Mouse (Mus musculus) spleen, adult 2 months (tissue): ENCODE data around the gene Gse1.

ENCODE experiments used
- CTCF ChIP-seq: fragments of 200-500 bp; IDR thresholded peaks from 2 replicates; pipeline ENCODE4 v1.5.1; 2011; ENCODE audit warnings: mild to moderate bottlenecking, inconsistent platforms; ENCODE audit not compliant: insufficient read depth, insufficient read length, insufficient replicate concordance; ENCODE audit errors: extremely low read depth
- POLR2A ChIP-seq: fragments of 200-500 bp; IDR thresholded peaks from 2 replicates; pipeline ENCODE4 v1.6.1; 2011; ENCODE audit warnings: low read depth, low read length, inconsistent platforms

- no peak for TF ChIP-seq POLR2A
- TF ChIP-seq CTCF, result no peak
Measured at GRCm38 (mm10) chr8:120227891-120228591, at the start of gene Gse1.
